Mouse (Mus musculus) bone marrow macrophage, adult 2 months (primary cell): ENCODE results near the gene Nectin4. TPM values are rescaled to one million over a fixed set of nuclear protein-coding genes. Genes with fewer than 3 reads are reported as not detected.

Experiments used
- H3K27ac ChIP-seq: 2 replicates; pipeline ENCODE4 v1.5.1; 2012; ENCODE audit warnings: low read depth, low read length; ENCODE audit not compliant: insufficient read depth
- H3K4me1 ChIP-seq: 2 replicates; pipeline ENCODE4 v1.6.1; 2012; ENCODE audit warnings: low read length; ENCODE audit not compliant: control insufficient read depth, insufficient read depth
- H3K4me3 ChIP-seq: 2 replicates; pipeline ENCODE4 v1.5.1; 2012; ENCODE audit warnings: mild to moderate bottlenecking, low read length, moderate library complexity; ENCODE audit not compliant: insufficient read depth
- CTCF ChIP-seq: IDR thresholded peaks from 2 replicates; pipeline ENCODE4 v1.5.1; 2012; ENCODE audit warnings: low read depth, mild to moderate bottlenecking, low read length, moderate library complexity
- POLR2A ChIP-seq: IDR thresholded peaks from 2 replicates; pipeline ENCODE4 v1.6.1; 2012; ENCODE audit warnings: mild to moderate bottlenecking, low read depth, low read length, borderline replicate concordance
- polyA plus RNA-seq: library from polyadenylated mRNA; stranded (reverse); fragments of >200 nt; gene quantifications from 2 replicates; pipeline ENCODE4 v1.2.4, GENCODE M21; 2012; ENCODE audit not compliant: missing spikeins, insufficient read depth, insufficient read length

Gene Nectin4
- polyA plus RNA-seq, 1 experiment = 11.5 TPM

DNA sequence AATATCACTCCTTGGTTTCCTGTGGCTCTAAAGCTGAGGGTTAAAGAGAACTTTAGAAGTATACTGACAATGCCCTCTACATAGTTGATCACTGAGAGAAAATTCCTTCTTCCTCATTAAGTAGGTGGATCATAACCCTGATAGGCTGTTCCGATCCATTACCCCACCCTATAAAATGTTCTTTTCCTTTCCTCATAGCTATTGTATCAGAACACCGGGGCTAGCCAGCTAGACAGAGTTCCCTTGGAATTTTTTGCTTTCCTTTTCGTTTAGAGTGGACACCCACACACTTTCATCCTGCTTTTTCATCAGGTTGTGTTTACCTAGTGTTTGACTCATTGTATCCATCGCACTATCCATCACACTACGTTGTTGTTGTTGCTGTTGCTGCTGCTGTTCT, 54.7 kb downstream of the Nectin4 start:
- Histone ChIP-seq H3K4me1 (no peaks in the 10 kb centered on the region), H3K4me3 (no peak overlapping the region), H3K27ac (no peak overlapping the region)
- TF ChIP-seq POLR2A (no peak), CTCF (no peak)

DNA sequence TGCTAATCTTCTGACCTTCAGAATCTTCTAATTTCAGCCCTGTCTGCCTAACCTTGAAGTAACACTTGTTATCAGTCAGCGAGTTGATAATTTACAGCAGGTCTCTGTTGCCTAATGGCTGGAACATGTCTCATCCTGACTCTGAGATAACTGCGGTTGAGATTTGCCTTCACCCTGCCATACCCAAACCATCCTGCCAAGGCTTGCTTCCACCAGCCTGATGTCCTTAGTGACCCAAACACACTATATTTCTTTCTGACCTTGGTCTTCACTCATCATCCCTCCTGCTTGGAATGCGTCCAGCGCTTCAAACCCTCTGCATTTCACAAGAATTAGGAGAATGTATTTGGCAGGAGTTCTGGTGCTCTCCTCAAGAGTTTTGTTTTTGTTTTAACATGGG, 55.2 kb downstream of the Nectin4 start:
- no peaks in the 10 kb centered on the region for H3K4me1 ChIP-seq
- no peak overlapping the region for H3K27ac ChIP-seq
- no peak overlapping the region for H3K4me3 ChIP-seq
- no peak for TF ChIP-seq POLR2A
- TF ChIP-seq CTCF = no peak

GRCm38 (mm10) chr1:171432158-171432557, 62.3 kb downstream of the Nectin4 start:
- TF ChIP-seq CTCF = no peak
- TF ChIP-seq POLR2A = no peak
- Histone ChIP-seq H3K4me3 (no peak overlapping the region), H3K4me1 (no peaks in the 10 kb centered on the region), H3K27ac (no peak overlapping the region)

GRCm38 (mm10) chr1:171435288-171435814, 65.5 kb downstream of the Nectin4 start:
- Histone ChIP-seq H3K27ac (no peak overlapping the region), H3K4me1 (peaks cover 16% of the 10 kb centered on the region), H3K4me3 (no peak overlapping the region)
- TF ChIP-seq CTCF = no peak
- TF ChIP-seq POLR2A = no peak

DNA sequence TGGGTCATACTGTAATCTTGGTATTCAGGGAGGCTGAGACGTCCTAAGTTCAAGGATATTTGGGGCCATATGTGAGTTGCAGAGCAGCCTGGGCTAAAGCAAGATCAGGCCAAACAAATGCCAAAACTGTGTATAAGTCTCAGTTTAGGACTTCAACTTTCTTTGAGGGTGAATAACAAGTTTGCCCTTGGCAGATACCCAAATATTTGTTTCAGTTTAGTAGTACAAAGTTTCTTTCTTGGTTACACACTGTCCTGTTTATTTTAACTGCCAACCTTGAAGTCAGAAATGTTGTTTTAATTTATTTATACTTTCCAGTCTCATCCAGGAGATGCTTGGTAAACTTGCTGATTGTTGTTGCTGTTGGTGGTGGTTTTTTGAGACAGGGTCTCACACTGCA, 66.1 kb downstream of the Nectin4 start:
- Histone ChIP-seq H3K4me1 (peaks cover 21% of the 10 kb centered on the region), H3K27ac (no peak overlapping the region), H3K4me3 (no peak overlapping the region)
- TF ChIP-seq POLR2A (no peak), CTCF (no peak)

GRCm38 (mm10) chr1:171437264-171438013, 67.5 kb downstream of the Nectin4 start, which contains the start of gene F11r:
F11r (plus strand) TSS chr1:171437535.
- Histone ChIP-seq H3K27ac (no peak within 1 kb of the TSS), H3K4me1 (peaks cover 34% of the 10 kb centered on the region), H3K4me3 (peak within 1 kb of the TSS; percentile 62)
- TF ChIP-seq CTCF = no peak; the same call in 1 of the 2 replicates

Other genes with a start within 250 kb of the Nectin4 start
- 205 and 226 TPM in 2 replicates for gene Sdhc, start 219.5 kb upstream of the Nectin4 start, polyA plus RNA-seq
- gene Mpz, start 219.4 kb upstream of the Nectin4 start, polyA plus RNA-seq = 2.0 TPM in 1 of 2 replicates, not detected in the other
- gene Pcp4l1, start 173.8 kb upstream of the Nectin4 start, polyA plus RNA-seq = 120 and 145 TPM in 2 replicates
- gene Nr1i3, start 156.1 kb upstream of the Nectin4 start, polyA plus RNA-seq = not detected in 2 replicates
- 25.8 and 27.3 TPM in 2 replicates for gene Tomm40l, start 147.6 kb upstream of the Nectin4 start, polyA plus RNA-seq
- not detected in 2 replicates for gene Apoa2, start 145.0 kb upstream of the Nectin4 start, polyA plus RNA-seq
- 3,398 and 3,733 TPM in 2 replicates for gene Fcer1g, start 135.7 kb upstream of the Nectin4 start, polyA plus RNA-seq
- 0.21 TPM in 1 of 2 replicates, not detected in the other for gene Adamts4, start 119.7 kb upstream of the Nectin4 start, polyA plus RNA-seq
- 122 and 131 TPM in 2 replicates for gene Ndufs2, start 118.7 kb upstream of the Nectin4 start, polyA plus RNA-seq
- gene B4galt3, start 99.8 kb upstream of the Nectin4 start, polyA plus RNA-seq = 40.4 and 46.1 TPM in 2 replicates
- gene Ppox, start 88.9 kb upstream of the Nectin4 start, polyA plus RNA-seq = 28.1 and 38.1 TPM in 2 replicates
- gene Usp21, start 82.1 kb upstream of the Nectin4 start, polyA plus RNA-seq = 45.1 and 53.8 TPM in 2 replicates
- gene Ufc1, start 75.1 kb upstream of the Nectin4 start, polyA plus RNA-seq = 97.2 and 100 TPM in 2 replicates
- 34.3 and 43.5 TPM in 2 replicates for gene Dedd, start 41.0 kb upstream of the Nectin4 start, polyA plus RNA-seq
- gene Nit1, start 24.5 kb upstream of the Nectin4 start, polyA plus RNA-seq = 31.9 and 34.7 TPM in 2 replicates
- gene Pfdn2, start 24.4 kb upstream of the Nectin4 start, polyA plus RNA-seq = 64.4 and 74.8 TPM in 2 replicates
- not detected in 2 replicates for gene Klhdc9, start 9.3 kb upstream of the Nectin4 start, polyA plus RNA-seq
- 178 and 182 TPM in 2 replicates for gene Arhgap30, start 18.9 kb downstream of the Nectin4 start, polyA plus RNA-seq
- gene Usf1, start 41.2 kb downstream of the Nectin4 start, polyA plus RNA-seq = 94.4 and 98.8 TPM in 2 replicates
- gene Tstd1, start 48.8 kb downstream of the Nectin4 start, polyA plus RNA-seq = 7.7 and 16.7 TPM in 2 replicates
- gene F11r, start 67.4 kb downstream of the Nectin4 start, polyA plus RNA-seq = 5.9 and 6.6 TPM in 2 replicates
- gene Alyref2, start 133.4 kb downstream of the Nectin4 start, polyA plus RNA-seq = 6.2 and 11.1 TPM in 2 replicates
- gene Itln1, start 165.2 kb downstream of the Nectin4 start, polyA plus RNA-seq = not detected in 2 replicates
- 1.3 and 2.4 TPM in 2 replicates for gene Cd244a, start 189.1 kb downstream of the Nectin4 start, polyA plus RNA-seq
- gene Ly9, start 237.3 kb downstream of the Nectin4 start, polyA plus RNA-seq = 249 and 274 TPM in 2 replicates